Mouse (Mus musculus) olfactory bulb, adult 2 months (tissue): Measurements from ENCODE around the gene Cxcr4.

Experiments used
- CTCF ChIP-seq: fragments of 200-500 bp; IDR thresholded peaks from 2 replicates; pipeline ENCODE4 v1.5.1; 2012; ENCODE audit warnings: low read depth, mild to moderate bottlenecking, low read length, moderate library complexity; ENCODE audit not compliant: insufficient read depth
- POLR2A ChIP-seq: fragments of 200-500 bp; IDR thresholded peaks from 2 replicates; pipeline ENCODE4 v1.6.1; 2012; ENCODE audit warnings: mild to moderate bottlenecking, low read depth, low read length, moderate library complexity; ENCODE audit not compliant: insufficient read depth

- no peak for TF ChIP-seq CTCF
- no peak for TF ChIP-seq POLR2A
These were observed 8.5 kb upstream of the Cxcr4 start for GRCm38 (mm10) chr1:128600549-128600948.
